Mouse (Mus musculus) urinary bladder, postnatal 4 days (tissue): ENCODE data around the gene Gap43.
"Not testable (repeated sequence)": the region's sequence is repeated elsewhere in the genome, so short reads cannot be mapped to it uniquely, and the experiment has no call there.

Experiments
- DNase-seq, 2 experiments: peaks; one replicate each; pipeline ENCODE4 v3.0.0; 2021 to 2022; ENCODE audit warnings: low spot score in 2 of 2

Gene Gap43

GRCm38 (mm10) chr16:42294481-42294880 is 46.0 kb downstream of the Gap43 start:
- DNase-seq = no peak

GRCm38 (mm10) chr16:42294056-42294455 is 46.4 kb downstream of the Gap43 start:
- DNase-seq = no peak

- no peak for DNase-seq
Observed at GRCm38 (mm10) chr16:42291572-42291971, 48.9 kb downstream of the Gap43 start.

DNA sequence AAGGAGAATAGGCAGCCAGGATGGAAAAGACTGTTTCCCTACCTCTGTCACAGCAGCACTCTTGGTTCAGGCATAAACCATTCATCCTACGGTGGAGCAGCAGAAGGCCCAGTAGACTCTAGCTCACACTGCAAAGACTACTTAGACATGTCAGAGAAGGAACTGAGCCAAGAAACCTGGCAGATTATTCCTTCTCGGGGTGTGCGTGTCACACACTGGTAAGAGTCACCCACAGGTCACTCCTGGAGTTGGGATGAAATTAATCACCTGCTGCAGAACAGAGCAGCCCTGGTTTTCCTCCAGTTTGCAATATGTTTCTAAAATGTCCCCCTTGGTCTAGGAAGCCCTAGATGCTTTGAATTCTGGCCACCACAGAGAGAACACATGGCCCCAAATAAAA is 56.4 kb downstream of the Gap43 start:
- DNase-seq = no peak

- no peak for DNase-seq
Observed at GRCm38 (mm10) chr16:42277713-42278112, 62.7 kb downstream of the Gap43 start.

GRCm38 (mm10) chr16:42277268-42277667 is 63.2 kb downstream of the Gap43 start:
- DNase-seq = no peak

DNA sequence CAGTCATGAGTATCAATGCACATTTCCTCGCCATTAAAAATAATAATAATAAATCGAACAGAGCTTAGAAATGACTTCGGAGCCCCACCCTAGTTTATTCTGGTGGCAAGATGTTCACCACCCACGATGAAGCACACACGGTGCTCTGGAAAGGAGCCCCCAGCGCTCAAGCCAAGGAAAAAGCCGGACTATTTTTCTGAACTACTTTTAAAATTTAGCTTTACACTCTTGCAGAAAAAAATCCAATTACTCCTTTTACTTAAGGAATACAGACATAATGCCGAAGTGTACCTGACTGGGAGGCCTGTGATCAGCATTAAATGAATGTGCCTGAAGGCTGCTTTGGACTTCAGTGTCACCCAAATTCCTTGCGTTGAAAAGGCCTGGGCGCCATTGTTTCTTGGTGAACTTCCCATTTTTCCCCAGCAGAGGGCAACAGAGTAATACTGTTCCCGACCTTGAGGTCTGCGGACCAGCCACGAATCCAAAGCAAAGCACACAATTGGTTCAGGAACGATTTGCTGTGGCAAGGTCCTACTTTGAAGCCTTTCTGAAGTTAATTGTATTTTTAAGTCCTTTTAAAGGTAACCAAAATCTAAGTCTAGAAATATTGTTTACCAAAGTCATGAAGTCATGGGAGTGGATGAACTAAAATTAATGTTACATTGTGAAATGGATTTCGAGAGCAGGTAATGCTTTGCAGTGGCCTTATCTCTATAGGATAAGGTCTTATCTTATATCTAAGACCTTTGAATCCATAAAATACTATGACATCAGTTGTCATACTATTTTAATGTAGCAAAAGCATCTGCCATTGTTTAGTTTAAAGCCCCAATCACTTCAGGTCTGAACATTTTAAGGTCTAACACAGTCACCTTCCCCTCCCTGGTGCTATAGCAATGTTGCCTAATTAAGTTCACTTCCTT is 64.0 kb downstream of the Gap43 start:
- DNase-seq = peak; percentile 47 to 72

DNA sequence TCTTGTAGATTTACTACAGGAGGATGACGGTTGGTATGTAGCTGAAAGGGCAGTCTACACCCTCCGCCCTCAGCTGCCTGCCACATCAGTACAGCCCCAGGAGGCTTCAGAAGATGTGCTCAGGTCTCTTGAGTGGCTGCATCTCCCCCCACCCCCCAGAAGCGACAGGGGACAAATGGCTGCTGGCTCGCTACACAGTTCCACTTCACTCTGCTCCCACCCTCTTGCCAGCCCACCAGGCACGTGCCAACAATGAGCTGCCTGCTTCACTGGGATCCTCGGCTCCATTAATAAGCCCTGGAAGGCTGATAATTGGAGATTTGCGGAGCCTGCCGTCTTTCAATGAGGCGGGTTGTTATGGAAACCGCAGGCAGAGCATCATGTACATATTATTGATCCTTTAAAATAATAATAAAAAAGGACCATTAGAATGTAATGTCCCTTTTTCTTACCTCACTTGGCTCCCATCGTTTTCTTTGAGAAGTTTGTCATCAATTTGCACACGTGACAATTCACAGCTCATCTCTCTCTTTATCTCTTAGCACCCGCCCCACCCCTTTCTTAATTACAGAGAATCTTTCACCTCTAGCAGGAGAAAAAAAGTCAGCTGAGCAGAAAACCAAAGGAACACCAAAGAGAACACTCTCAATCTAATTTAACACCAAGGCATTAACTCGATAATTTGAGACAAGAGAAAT is 64.8 kb downstream of the Gap43 start:
- DNase-seq = no peak

GRCm38 (mm10) chr16:42271213-42271612 is 69.2 kb downstream of the Gap43 start:
- no peak for DNase-seq

DNA sequence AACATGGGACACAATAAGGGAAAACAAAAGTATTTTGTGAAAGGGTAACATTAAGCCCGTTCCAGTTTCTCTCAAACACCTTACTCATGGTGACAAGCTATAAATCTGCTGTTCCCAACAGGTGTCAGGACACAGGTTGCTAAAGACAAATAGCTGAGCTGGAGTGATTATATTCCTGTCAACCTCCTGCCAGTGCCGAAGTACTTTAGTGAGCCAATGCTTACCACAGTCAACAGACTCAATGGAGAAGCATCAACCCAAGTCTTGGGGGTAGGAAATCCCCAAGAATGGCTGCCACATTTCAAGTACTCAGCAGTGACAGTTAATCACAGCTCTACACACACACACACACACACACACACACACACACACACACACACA is 70.9 kb downstream of the Gap43 start:
- no peak for DNase-seq

GRCm38 (mm10) chr16:42268843-42269586 is 71.4 kb downstream of the Gap43 start:
- no peak for DNase-seq

DNA sequence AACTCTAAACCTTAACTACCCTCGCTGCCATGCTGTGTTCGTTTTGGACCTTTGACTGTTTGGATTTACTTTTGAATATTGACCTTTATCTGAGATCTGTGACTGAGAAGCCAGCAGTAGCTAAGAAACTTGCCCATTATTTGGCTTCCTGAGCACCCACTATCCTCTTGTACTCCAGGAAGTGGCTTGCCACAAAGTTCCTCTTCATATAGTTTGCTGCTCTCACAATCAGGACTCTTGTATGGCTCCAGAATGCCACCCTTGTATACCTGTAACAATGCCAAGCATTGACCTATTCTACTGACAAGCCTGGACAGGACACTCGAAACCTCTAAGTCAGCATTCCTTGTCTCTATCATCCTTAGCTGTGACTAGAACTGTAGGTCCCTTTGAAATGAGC is 75.3 kb downstream of the Gap43 start:
- DNase-seq = no peak

DNA sequence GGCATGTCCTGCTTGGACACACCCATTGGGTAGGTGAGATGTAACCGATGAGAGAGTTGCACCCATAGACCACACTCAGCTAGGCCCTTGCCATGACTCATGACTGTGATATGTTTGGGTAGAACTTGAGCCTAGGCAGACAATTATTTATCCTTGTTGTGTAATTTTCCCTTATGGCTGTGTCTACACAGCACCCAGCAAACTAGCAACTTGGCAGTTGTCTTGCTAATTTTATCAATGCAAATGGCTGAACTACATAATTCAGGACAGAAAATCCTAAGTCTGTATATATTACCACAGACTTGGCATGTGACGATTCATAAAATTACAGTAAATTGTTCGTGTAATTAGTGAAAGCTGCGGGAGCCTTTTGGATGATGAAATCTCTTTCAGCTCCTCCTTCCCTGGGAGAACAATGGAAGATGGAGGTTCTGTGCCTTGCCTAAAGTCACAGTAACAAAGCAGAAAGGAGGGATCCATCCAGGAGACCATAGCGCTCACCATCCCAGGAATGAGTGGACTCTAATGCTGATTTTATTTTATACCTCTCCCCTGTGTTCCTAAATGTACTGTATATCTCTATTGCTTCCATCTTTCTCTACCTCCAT is 77.4 kb downstream of the Gap43 start:
- no peak for DNase-seq

GRCm38 (mm10) chr16:42255693-42256092 is 84.8 kb downstream of the Gap43 start:
- DNase-seq = no peak

DNA sequence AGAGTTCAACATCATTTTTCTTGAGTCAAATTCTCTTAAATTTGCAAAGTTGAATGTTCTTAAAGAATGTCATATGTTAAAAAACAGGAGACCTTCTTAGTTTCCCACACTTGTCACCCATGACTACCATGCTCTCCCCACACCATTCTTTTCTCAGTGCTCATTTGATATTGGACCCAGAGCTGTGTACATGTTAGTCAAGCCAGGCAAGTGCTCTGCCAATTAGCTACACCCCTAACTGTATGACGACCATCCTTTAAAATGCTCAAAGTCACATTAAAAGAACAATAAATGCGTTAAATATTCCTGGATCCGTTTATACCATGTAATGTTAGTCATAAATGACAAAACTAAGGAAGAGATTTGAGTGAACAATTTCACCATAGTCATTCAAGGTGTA is 85.2 kb downstream of the Gap43 start:
- no peak for DNase-seq

GRCm38 (mm10) chr16:42252252-42252651 is 88.2 kb downstream of the Gap43 start:
- no peak for DNase-seq

DNA sequence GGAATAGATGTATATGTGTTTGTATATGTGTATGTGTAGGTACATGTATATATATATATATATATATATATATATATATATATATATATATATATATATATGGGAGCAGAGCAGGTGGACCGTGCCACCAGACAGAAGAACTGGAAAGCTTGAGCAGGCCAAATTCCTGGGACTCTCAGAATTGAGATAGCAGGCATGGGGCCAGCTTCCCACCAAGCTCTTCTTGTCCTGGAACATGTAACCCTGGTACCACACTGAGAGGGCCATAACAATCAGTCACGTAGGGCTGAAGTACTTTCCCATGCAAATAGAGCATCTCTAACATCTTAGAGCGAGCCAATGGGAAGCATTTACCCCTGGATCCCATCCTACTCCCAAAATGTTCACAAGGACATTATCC is 96.3 kb downstream of the Gap43 start:
- not testable (repeated sequence) for DNase-seq

GRCm38 (mm10) chr16:42231306-42231705 is 109.1 kb downstream of the Gap43 start:
- DNase-seq = no peak
